Mouse (Mus musculus): ENCODE measurements around the gene Fra10ac1. TPM values are rescaled to one million over a fixed set of nuclear protein-coding genes. Genes with fewer than 3 reads are reported as not detected.

Gene Fra10ac1
- polyA plus RNA-seq, 1 experiment from 2014 or later = 22.7 TPM

- Histone ChIP-seq H3K9me3 (ENCODE audit: control insufficient read depth, low read length) (no peaks in the 10 kb centered on the region), H3K4me1 (replicated peaks; ENCODE audit: control insufficient read depth, insufficient read depth) (no peaks in the 10 kb centered on the region), H3K27me3 (ENCODE audit: control insufficient read depth, insufficient read depth, low read length) (no peaks in the 10 kb centered on the region), H3K4me3 (ENCODE audit: low read depth, low read length) (peak overlapping the region; percentile 71), H3K27ac (replicated peaks) (peak overlapping the region; percentile 79; the same call in 1 of the 2 replicates), H3K9ac (ENCODE audit: low read length) (peak overlapping the region; percentile 65), H3K36me3 (ENCODE audit: control insufficient read depth, insufficient read depth, low read length) (no peaks in the 10 kb centered on the region), H3K4me2 (replicated peaks; ENCODE audit: low read depth) (peak overlapping the region; percentile 75)
- 12% methylated on average over 9 of the region's 9 CpGs for WGBS
- no peak for DNase-seq (ENCODE audit: low spot score)
- TF ChIP-seq CTCF (IDR thresholded peaks at IDR 0.05; ENCODE audit: low read depth) (no peak), EP300 (optimal IDR thresholded peaks at IDR 0.05) (no peak)
- ATAC-seq (ENCODE audit: low FRiP score, low TSS enrichment) = no peak
These were observed 717 bp upstream of the Fra10ac1 start for GRCm38 (mm10) chr19:38224685-38225060.

- Histone ChIP-seq H3K9ac (ENCODE audit: low read length) (peak overlapping the region; percentile 53), H3K4me3 (ENCODE audit: low read depth, low read length) (peak overlapping the region; percentile 71), H3K9me3 (ENCODE audit: control insufficient read depth, low read length) (no peaks in the 10 kb centered on the region), H3K36me3 (ENCODE audit: control insufficient read depth, insufficient read depth, low read length) (no peaks in the 10 kb centered on the region), H3K4me2 (replicated peaks; ENCODE audit: low read depth) (peak overlapping the region; percentile 75), H3K27me3 (ENCODE audit: control insufficient read depth, insufficient read depth, low read length) (no peaks in the 10 kb centered on the region), H3K27ac (replicated peaks) (peak overlapping the region; percentile 69; the same call in 1 of the 2 replicates), H3K4me1 (replicated peaks; ENCODE audit: control insufficient read depth, insufficient read depth) (no peaks in the 10 kb centered on the region)
- TF ChIP-seq EP300 (optimal IDR thresholded peaks at IDR 0.05) (no peak), CTCF (IDR thresholded peaks at IDR 0.05; ENCODE audit: low read depth) (no peak)
- peak; percentile 5; the same call in 1 of the 2 replicates for ATAC-seq (ENCODE audit: low FRiP score, low TSS enrichment)
- no peak for DNase-seq (ENCODE audit: low spot score)
- 7% methylated on average over 12 of the region's 12 CpGs for WGBS
These were observed 526 bp downstream of the Fra10ac1 start for GRCm38 (mm10) chr19:38223356-38223904.

- Histone ChIP-seq H3K27ac (replicated peaks) (no peak overlapping the region), H3K27me3 (ENCODE audit: control insufficient read depth, insufficient read depth, low read length) (no peaks in the 10 kb centered on the region), H3K9me3 (ENCODE audit: control insufficient read depth, low read length) (no peaks in the 10 kb centered on the region), H3K4me1 (replicated peaks; ENCODE audit: control insufficient read depth, insufficient read depth) (no peaks in the 10 kb centered on the region), H3K36me3 (ENCODE audit: control insufficient read depth, insufficient read depth, low read length) (no peaks in the 10 kb centered on the region; the same call in 1 of the 2 replicates), H3K4me2 (replicated peaks; ENCODE audit: low read depth) (no peak overlapping the region), H3K4me3 (ENCODE audit: low read depth, low read length) (no peak overlapping the region), H3K9ac (ENCODE audit: low read length) (no peak overlapping the region)
- DNase-seq (ENCODE audit: low spot score) (no peak), ATAC-seq (ENCODE audit: low FRiP score, low TSS enrichment) (no peak)
- TF ChIP-seq CTCF (IDR thresholded peaks at IDR 0.05; ENCODE audit: low read depth) (no peak), EP300 (optimal IDR thresholded peaks at IDR 0.05) (no peak)
- WGBS = 98% methylated on average over 3 of the region's 3 CpGs
These were observed 6.3 kb downstream of the Fra10ac1 start for GRCm38 (mm10) chr19:38217696-38218095.

GRCm38 (mm10) chr19:38206669-38207068 is 17.3 kb downstream of the Fra10ac1 start:
- no peaks in the 10 kb centered on the region for H3K27me3 ChIP-seq (ENCODE audit: control insufficient read depth, insufficient read depth, low read length)
- TF ChIP-seq EP300 (optimal IDR thresholded peaks at IDR 0.05) = no peak
- peak; percentile 73 for TF ChIP-seq CTCF (IDR thresholded peaks at IDR 0.05; ENCODE audit: low read depth)
- no peaks in the 10 kb centered on the region for H3K36me3 ChIP-seq (ENCODE audit: control insufficient read depth, insufficient read depth, low read length)
- ATAC-seq (ENCODE audit: low FRiP score, low TSS enrichment) (no peak), DNase-seq (ENCODE audit: low spot score) (peak; percentile 52)
- H3K27ac ChIP-seq (replicated peaks) = no peak overlapping the region
- H3K9ac ChIP-seq (ENCODE audit: low read length) = no peak overlapping the region
- no peaks in the 10 kb centered on the region for H3K4me1 ChIP-seq (replicated peaks; ENCODE audit: control insufficient read depth, insufficient read depth)
- no peak overlapping the region for H3K4me2 ChIP-seq (replicated peaks; ENCODE audit: low read depth)
- 53% methylated on average over 9 of the region's 9 CpGs for WGBS
- H3K4me3 ChIP-seq (ENCODE audit: low read depth, low read length) = no peak overlapping the region
- H3K9me3 ChIP-seq (ENCODE audit: control insufficient read depth, low read length) = no peaks in the 10 kb centered on the region

GRCm38 (mm10) chr19:38198731-38199130 is 25.2 kb downstream of the Fra10ac1 start:
- Histone ChIP-seq H3K9ac (ENCODE audit: low read length) (no peak overlapping the region), H3K36me3 (ENCODE audit: control insufficient read depth, insufficient read depth, low read length) (peaks cover 3% of the 10 kb centered on the region; the same call in 1 of the 2 replicates), H3K4me1 (replicated peaks; ENCODE audit: control insufficient read depth, insufficient read depth) (no peaks in the 10 kb centered on the region), H3K4me2 (replicated peaks; ENCODE audit: low read depth) (no peak overlapping the region), H3K4me3 (ENCODE audit: low read depth, low read length) (no peak overlapping the region), H3K27ac (replicated peaks) (no peak overlapping the region), H3K9me3 (ENCODE audit: control insufficient read depth, low read length) (no peaks in the 10 kb centered on the region), H3K27me3 (ENCODE audit: control insufficient read depth, insufficient read depth, low read length) (no peaks in the 10 kb centered on the region)
- peak; percentile 65 for TF ChIP-seq CTCF (IDR thresholded peaks at IDR 0.05; ENCODE audit: low read depth)
- no peak for TF ChIP-seq EP300 (optimal IDR thresholded peaks at IDR 0.05)
- DNase-seq (ENCODE audit: low spot score) (no peak), ATAC-seq (ENCODE audit: low FRiP score, low TSS enrichment) (no peak)
- WGBS = 77% methylated on average over 5 of the region's 5 CpGs

GRCm38 (mm10) chr19:38195245-38195644 is 28.7 kb downstream of the Fra10ac1 start:
- 98% methylated on average over 4 of the region's 4 CpGs for WGBS
- H3K4me3 ChIP-seq (ENCODE audit: low read depth, low read length) = no peak overlapping the region
- no peaks in the 10 kb centered on the region for H3K9me3 ChIP-seq (ENCODE audit: control insufficient read depth, low read length)
- peaks cover 3% of the 10 kb centered on the region; the same call in 1 of the 2 replicates for H3K36me3 ChIP-seq (ENCODE audit: control insufficient read depth, insufficient read depth, low read length)
- H3K4me2 ChIP-seq (replicated peaks; ENCODE audit: low read depth) = no peak overlapping the region
- H3K27me3 ChIP-seq (ENCODE audit: control insufficient read depth, insufficient read depth, low read length) = no peaks in the 10 kb centered on the region
- no peak overlapping the region for H3K9ac ChIP-seq (ENCODE audit: low read length)
- ATAC-seq (ENCODE audit: low FRiP score, low TSS enrichment) (no peak), DNase-seq (ENCODE audit: low spot score) (no peak)
- H3K4me1 ChIP-seq (replicated peaks; ENCODE audit: control insufficient read depth, insufficient read depth) = no peaks in the 10 kb centered on the region
- no peak for TF ChIP-seq CTCF (IDR thresholded peaks at IDR 0.05; ENCODE audit: low read depth)
- TF ChIP-seq EP300 (optimal IDR thresholded peaks at IDR 0.05) = no peak
- no peak overlapping the region for H3K27ac ChIP-seq (replicated peaks)

Data from stomach, postnatal 0 days (tissue).